Mouse (Mus musculus) testis, adult 2 months (tissue): Measurements from ENCODE around the gene Adam3. TPM values are rescaled to one million over a fixed set of nuclear protein-coding genes. Genes with fewer than 3 reads are reported as not detected.
A peak's percentile ranks its signal among the peaks of the same experiment; 100 is the strongest.

ENCODE experiments used
- H3K27ac ChIP-seq: fragments of 200-500 bp; 2 replicates; pipeline ENCODE4 v1.5.1; 2012; ENCODE audit warnings: low read depth, low read length; ENCODE audit not compliant: control insufficient read depth, insufficient read depth
- H3K27me3 ChIP-seq: fragments of 200-500 bp; 2 replicates; pipeline ENCODE4 v1.6.1; 2012; ENCODE audit warnings: mild to moderate bottlenecking, low read length, moderate library complexity; ENCODE audit not compliant: control insufficient read depth, insufficient read depth
- H3K36me3 ChIP-seq: fragments of 200-500 bp; 2 replicates; pipeline ENCODE4 v1.6.1; 2012; ENCODE audit warnings: mild to moderate bottlenecking, low read length; ENCODE audit not compliant: control insufficient read depth, insufficient read depth
- H3K4me1 ChIP-seq: fragments of 200-500 bp; 2 replicates; pipeline ENCODE4 v1.6.1; 2012; ENCODE audit warnings: low read length; ENCODE audit not compliant: control insufficient read depth, insufficient read depth
- H3K4me3 ChIP-seq: fragments of 200-500 bp; 2 replicates; pipeline ENCODE4 v1.5.1; 2012; ENCODE audit warnings: low read depth, mild to moderate bottlenecking, low read length, moderate library complexity, mixed read lengths; ENCODE audit not compliant: control insufficient read depth
- CTCF ChIP-seq: fragments of 200-500 bp; IDR thresholded peaks from 2 replicates; pipeline ENCODE4 v1.5.1; 2012; ENCODE audit warnings: low read depth, mild to moderate bottlenecking, inconsistent platforms, low read length, moderate library complexity; ENCODE audit not compliant: control insufficient read depth, insufficient read depth, insufficient replicate concordance
- POLR2A ChIP-seq: fragments of 200-500 bp; IDR thresholded peaks from 2 replicates; pipeline ENCODE4 v1.6.1; 2012; ENCODE audit warnings: low read depth, mild to moderate bottlenecking, inconsistent platforms, low read length, moderate library complexity; ENCODE audit not compliant: control insufficient read depth
- polyA plus RNA-seq: library from polyadenylated mRNA; depleted of rRNA; stranded (reverse); fragments of >200 nt; gene quantifications from 2 replicates; pipeline ENCODE4 v1.2.3, GENCODE M21; 2012; rRNA removed

The Adam3 gene
- 998 and 1,238 TPM in 2 replicates for polyA plus RNA-seq

- H3K27me3 ChIP-seq = no peaks in the 10 kb centered on the region
- H3K4me1 ChIP-seq = peaks cover 6% of the 10 kb centered on the region
- TF ChIP-seq POLR2A (peak; percentile 66; the same call in 1 of the 2 replicates), CTCF (no peak; the same call in 1 of the 2 replicates)
- peak within 1 kb of the TSS; percentile 93 for H3K4me3 ChIP-seq
- peak within 1 kb of the TSS; percentile 93 for H3K27ac ChIP-seq
- no peaks in the 10 kb centered on the region for H3K36me3 ChIP-seq
These were observed at the start of gene Adam3 for GRCm38 (mm10) chr8:24725630-24726029. Gene Adam3, minus strand, starts transcription at chr8:24725852.

GRCm38 (mm10) chr8:24724886-24725626, 596 bp downstream of the Adam3 start:
- Histone ChIP-seq H3K4me3 (peak overlapping the region; percentile 93), H3K27ac (peak overlapping the region; percentile 93), H3K27me3 (no peaks in the 10 kb centered on the region), H3K4me1 (peaks cover 6% of the 10 kb centered on the region), H3K36me3 (no peaks in the 10 kb centered on the region)
- TF ChIP-seq POLR2A (no peak), CTCF (no peak)

Other genes starting within 250 kb of the Adam3 start
- gene Adam5, start 98.5 kb upstream of the Adam3 start, polyA plus RNA-seq = 265 and 352 TPM in 2 replicates